Mouse (Mus musculus): ENCODE results near the gene Olfr319. TPM values are rescaled to one million over a fixed set of nuclear protein-coding genes. Genes with fewer than 3 reads are reported as not detected.
"Not testable (repeated sequence)": the region's sequence is repeated elsewhere in the genome, so short reads cannot be mapped to it uniquely, and the experiment has no call there.

Gene Olfr319
- polyA plus RNA-seq, 1 experiment: not detected

- no peaks in the 10 kb centered on the region for H3K4me1 ChIP-seq
- TF ChIP-seq GATA1 (IDR thresholded peaks at IDR 0.05; ENCODE audit: borderline replicate concordance, low read length): no peak
- no peak for TF ChIP-seq FLI1 (IDR thresholded peaks at IDR 0.05; ENCODE audit: low read length)
- no peaks in the 10 kb centered on the region for H3K36me3 ChIP-seq (replicated peaks; ENCODE audit: low read length)
- peaks cover 10% of the 10 kb centered on the region for H3K27me3 ChIP-seq (replicated peaks)
- H3K4me3 ChIP-seq (replicated peaks): no peak overlapping the region
- H3K9me3 ChIP-seq: no peaks in the 10 kb centered on the region
Measured at GRCm38 (mm10) chr11:58733372-58733771, 34.4 kb downstream of the Olfr319 start.

- no peak within 1 kb of the TSS for H3K4me3 ChIP-seq (replicated peaks)
- H3K36me3 ChIP-seq (replicated peaks; ENCODE audit: low read length): no peaks in the 10 kb centered on the region
- peaks cover 9% of the 10 kb centered on the region for H3K27me3 ChIP-seq (replicated peaks)
- no peaks in the 10 kb centered on the region for H3K4me1 ChIP-seq
- no peaks in the 10 kb centered on the region for H3K9me3 ChIP-seq
- TF ChIP-seq FLI1 (IDR thresholded peaks at IDR 0.05; ENCODE audit: low read length): no peak
- TF ChIP-seq GATA1 (IDR thresholded peaks at IDR 0.05; ENCODE audit: borderline replicate concordance, low read length): no peak
Measured at GRCm38 (mm10) chr11:58738792-58739262, 39.9 kb downstream of the Olfr319 start, which contains the start of gene Olfr317. Olfr317 (minus strand) TSS chr11:58739212.

- not testable (repeated sequence) for H3K9me3 ChIP-seq; H3K36me3 ChIP-seq (replicated peaks; ENCODE audit: low read length); H3K4me3 ChIP-seq (replicated peaks); H3K4me1 ChIP-seq; H3K27me3 ChIP-seq (replicated peaks)
Measured at GRCm38 (mm10) chr11:58751096-58751495, 52.1 kb downstream of the Olfr319 start.

- H3K9me3 ChIP-seq: 0 out of 2 replicates have a peak, but pooled peaks cover 6% of the 10 kb centered on the region
- no peaks in the 10 kb centered on the region for H3K4me1 ChIP-seq
- H3K4me3 ChIP-seq (replicated peaks): no peak within 1 kb of the TSS
- TF ChIP-seq GATA1 (IDR thresholded peaks at IDR 0.05; ENCODE audit: borderline replicate concordance, low read length) (no peak), FLI1 (IDR thresholded peaks at IDR 0.05; ENCODE audit: low read length) (no peak)
- H3K27me3 ChIP-seq (replicated peaks): peaks cover 3% of the 10 kb centered on the region
- H3K36me3 ChIP-seq (replicated peaks; ENCODE audit: low read length): no peaks in the 10 kb centered on the region
Measured at GRCm38 (mm10) chr11:58752434-58752833, 53.5 kb downstream of the Olfr319 start, which contains the start of gene Olfr316. Olfr316 (plus strand) TSS chr11:58752734.

Other genes with a start within 250 kb of the Olfr319 start
- not detected in 2 replicates for gene Lypd9, start 246.2 kb upstream of the Olfr319 start, polyA plus RNA-seq (2012; ENCODE audit: insufficient read depth, low replicate concordance)
- gene Olfr30, start 236.9 kb upstream of the Olfr319 start, polyA plus RNA-seq (2012; ENCODE audit: insufficient read depth, low replicate concordance): not detected in 2 replicates
- gene Olfr332, start 206.6 kb upstream of the Olfr319 start, polyA plus RNA-seq (2012; ENCODE audit: insufficient read depth, low replicate concordance): not detected in 2 replicates
- gene Olfr331, start 196.6 kb upstream of the Olfr319 start, polyA plus RNA-seq (2012; ENCODE audit: insufficient read depth, low replicate concordance): not detected in 2 replicates
- not detected in 2 replicates for gene Olfr330, start 164.3 kb upstream of the Olfr319 start, polyA plus RNA-seq (2012; ENCODE audit: insufficient read depth, low replicate concordance)
- not detected in 2 replicates for gene Olfr329-ps, start 152.7 kb upstream of the Olfr319 start, polyA plus RNA-seq (2012; ENCODE audit: insufficient read depth, low replicate concordance)
- gene Olfr328, start 143.5 kb upstream of the Olfr319 start, polyA plus RNA-seq (2012; ENCODE audit: insufficient read depth, low replicate concordance): 0.44 TPM in 1 of 2 replicates, not detected in the other
- gene Olfr224, start 128.6 kb upstream of the Olfr319 start, polyA plus RNA-seq (2012; ENCODE audit: insufficient read depth, low replicate concordance): not detected in 2 replicates
- gene Olfr325, start 121.4 kb upstream of the Olfr319 start, polyA plus RNA-seq (2012; ENCODE audit: insufficient read depth, low replicate concordance): not detected in 2 replicates
- not detected in 2 replicates for gene Olfr324, start 104.0 kb upstream of the Olfr319 start, polyA plus RNA-seq (2012; ENCODE audit: insufficient read depth, low replicate concordance)
- not detected in 2 replicates for gene 2210407C18Rik, start 83.1 kb upstream of the Olfr319 start, polyA plus RNA-seq (2012; ENCODE audit: insufficient read depth, low replicate concordance)
- gene Olfr323, start 68.7 kb upstream of the Olfr319 start, polyA plus RNA-seq (2012; ENCODE audit: insufficient read depth, low replicate concordance): not detected in 2 replicates
- gene Trim58, start 58.7 kb upstream of the Olfr319 start, polyA plus RNA-seq (2012; ENCODE audit: insufficient read depth, low replicate concordance): 7.9 and 18.0 TPM in 2 replicates
- gene Olfr322, start 40.4 kb upstream of the Olfr319 start, polyA plus RNA-seq (2012; ENCODE audit: insufficient read depth, low replicate concordance): not detected in 2 replicates
- not detected in 2 replicates for gene Olfr320, start 18.1 kb upstream of the Olfr319 start, polyA plus RNA-seq (2012; ENCODE audit: insufficient read depth, low replicate concordance)
- gene Olfr318, start 24.9 kb downstream of the Olfr319 start, polyA plus RNA-seq (2012; ENCODE audit: insufficient read depth, low replicate concordance): not detected in 2 replicates
- gene Olfr317, start 40.0 kb downstream of the Olfr319 start, polyA plus RNA-seq (2012; ENCODE audit: insufficient read depth, low replicate concordance): not detected in 2 replicates
- not detected in 2 replicates for gene Olfr316, start 53.6 kb downstream of the Olfr319 start, polyA plus RNA-seq (2012; ENCODE audit: insufficient read depth, low replicate concordance)
- gene Olfr315, start 74.0 kb downstream of the Olfr319 start, polyA plus RNA-seq (2012; ENCODE audit: insufficient read depth, low replicate concordance): not detected in 2 replicates
- gene Olfr314, start 83.8 kb downstream of the Olfr319 start, polyA plus RNA-seq (2012; ENCODE audit: insufficient read depth, low replicate concordance): 3.7 TPM in 1 of 2 replicates, not detected in the other
- not detected in 2 replicates for gene Fam183b, start 102.8 kb downstream of the Olfr319 start, polyA plus RNA-seq (2012; ENCODE audit: insufficient read depth, low replicate concordance)
- not detected in 2 replicates for gene Olfr313, start 115.8 kb downstream of the Olfr319 start, polyA plus RNA-seq (2012; ENCODE audit: insufficient read depth, low replicate concordance)
- gene Olfr312, start 130.1 kb downstream of the Olfr319 start, polyA plus RNA-seq (2012; ENCODE audit: insufficient read depth, low replicate concordance): not detected in 2 replicates
- gene Olfr311, start 140.1 kb downstream of the Olfr319 start, polyA plus RNA-seq (2012; ENCODE audit: insufficient read depth, low replicate concordance): not detected in 2 replicates
- gene Gm12258, start 148.0 kb downstream of the Olfr319 start, polyA plus RNA-seq (2012; ENCODE audit: insufficient read depth, low replicate concordance): not detected in 2 replicates
- gene 2810021J22Rik, start 168.1 kb downstream of the Olfr319 start, polyA plus RNA-seq (2012; ENCODE audit: insufficient read depth, low replicate concordance): 0.32 TPM in 1 of 2 replicates, not detected in the other
- 0.11 TPM in 1 of 2 replicates, not detected in the other for gene Zfp39, start 205.1 kb downstream of the Olfr319 start, polyA plus RNA-seq (2012; ENCODE audit: insufficient read depth, low replicate concordance)
- gene Btnl10, start 218.7 kb downstream of the Olfr319 start, polyA plus RNA-seq (2012; ENCODE audit: insufficient read depth, low replicate concordance): not detected in 2 replicates
- gene Rnf187, start 239.8 kb downstream of the Olfr319 start, polyA plus RNA-seq (2012; ENCODE audit: insufficient read depth, low replicate concordance): 271 and 450 TPM in 2 replicates
- 5.3 and 6.7 TPM in 2 replicates for gene Hist3h2ba, start 249.8 kb downstream of the Olfr319 start, polyA plus RNA-seq (2012; ENCODE audit: insufficient read depth, low replicate concordance)